Mouse (Mus musculus) hindbrain, embryonic 12.5 days (tissue): ENCODE results near the gene Rpl10. TPM values are rescaled to one million over a fixed set of nuclear protein-coding genes. Genes with fewer than 3 reads are reported as not detected.

Source experiments
- ATAC-seq: fragments of 200-750 bp; cut with Nextera tagmentation; 2 replicates; pipeline ENCODE4 v1.8.0; 2017; ENCODE audit warnings: moderate TSS enrichment; ENCODE audit not compliant: low FRiP score
- H3K27ac ChIP-seq: fragments of 300-500 bp; sonication (generic); 2 replicates; pipeline ENCODE4 v1.5.1; 2016; ENCODE audit warnings: mild to moderate bottlenecking
- H3K27me3 ChIP-seq: fragments of 300-500 bp; sonication (generic); 2 replicates; pipeline ENCODE4 v1.6.1; 2016; ENCODE audit warnings: mild to moderate bottlenecking
- H3K36me3 ChIP-seq: fragments of 300-500 bp; sonication (generic); 2 replicates; pipeline ENCODE4 v1.6.1; 2016; ENCODE audit warnings: mild to moderate bottlenecking
- H3K4me1 ChIP-seq: fragments of 300-500 bp; sonication (generic); 2 replicates; pipeline ENCODE4 v1.6.1; 2016
- H3K4me2 ChIP-seq: fragments of 300-500 bp; sonication (generic); replicated peaks from 2 replicates; pipeline ENCODE4 v1.6.1; 2016; ENCODE audit warnings: mild to moderate bottlenecking
- H3K4me3 ChIP-seq: fragments of 300-500 bp; sonication (generic); 2 replicates; pipeline ENCODE4 v1.5.1; 2016; ENCODE audit warnings: mild to moderate bottlenecking
- H3K9ac ChIP-seq: fragments of 300-500 bp; sonication (generic); 2 replicates; pipeline ENCODE4 v1.6.1; 2016; ENCODE audit warnings: mild to moderate bottlenecking, moderate library complexity
- H3K9me3 ChIP-seq: fragments of 300-500 bp; sonication (generic); replicated peaks from 2 replicates; pipeline ENCODE4 v1.6.1; 2016; ENCODE audit warnings: mild to moderate bottlenecking
- WGBS: fragments of 180-500 bp; shearing (Covaris S2); methylation state at CpG from one replicate; pipeline ENCODE4 v1.1.7; 2016; 5-methylcytosine and 5-hydroxymethylcytosine counted together
- polyA plus RNA-seq: library from polyadenylated mRNA; unstranded; fragments of >200 nt; fragmentation: Nextera tagmentation; extraction: Ambion mirVana; gene quantifications from 2 replicates; pipeline ENCODE4 v1.2.1, GENCODE M21; 2016

The Rpl10 gene
- polyA plus RNA-seq, 1 experiment from 2014 or later: 550 TPM

DNA sequence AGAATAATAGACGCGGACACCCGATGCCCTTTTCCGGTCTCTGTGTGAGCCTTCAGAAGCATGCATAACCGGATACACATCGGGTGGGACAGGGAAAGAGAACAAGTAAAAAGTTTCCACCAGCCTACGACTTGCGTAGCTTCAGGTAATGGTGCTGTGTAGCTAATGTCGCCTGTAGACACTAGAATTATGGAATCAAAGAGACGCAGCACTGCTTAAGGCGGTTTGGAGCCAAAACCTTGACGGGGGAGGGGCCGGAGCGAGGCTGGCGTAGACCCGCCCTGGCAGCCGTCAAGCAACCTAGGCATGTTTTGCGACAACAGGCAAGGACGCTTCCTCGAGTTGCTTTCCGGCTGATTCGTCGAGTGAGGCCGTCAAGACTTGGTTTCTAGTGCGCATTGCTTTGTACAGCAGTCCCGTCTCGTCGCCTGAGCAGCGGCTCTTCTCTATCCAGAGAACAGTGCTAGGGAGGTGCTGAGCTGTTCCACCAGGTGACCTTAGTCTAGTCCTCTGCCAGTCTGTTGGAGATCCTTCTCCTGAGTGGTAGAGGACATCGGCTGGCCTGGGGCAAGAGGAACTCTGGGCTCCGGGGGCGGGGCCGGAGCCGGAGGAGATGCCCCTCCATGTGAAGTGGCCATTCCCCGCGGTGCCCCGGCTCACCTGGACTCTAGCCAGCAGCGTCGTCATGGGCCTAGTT, 11.9 kb downstream of the Rpl10 start:
- Histone ChIP-seq H3K27ac (peak overlapping the region; percentile 70), H3K4me1 (peaks cover 12% of the 10 kb centered on the region), H3K4me3 (peak overlapping the region; percentile 57), H3K36me3 (no peaks in the 10 kb centered on the region), H3K9ac (peak overlapping the region; percentile 70), H3K27me3 (no peaks in the 10 kb centered on the region), H3K4me2 (peak overlapping the region; percentile 67), H3K9me3 (no peaks in the 10 kb centered on the region)
- ATAC-seq: peak; percentile 82
- 29% methylated on average over 39 of the region's 39 CpGs for whole genome bisulfite sequencing

GRCm38 (mm10) chrX:74283092-74283437, 12.5 kb downstream of the Rpl10 start:
- peaks cover 12% of the 10 kb centered on the region for H3K4me1 ChIP-seq
- H3K9me3 ChIP-seq: no peaks in the 10 kb centered on the region
- peak overlapping the region; percentile 67 for H3K4me2 ChIP-seq
- H3K9ac ChIP-seq: peak overlapping the region; percentile 70
- H3K27me3 ChIP-seq: no peaks in the 10 kb centered on the region
- peak overlapping the region; percentile 70; the same call in 1 of the 2 replicates for H3K27ac ChIP-seq
- 35% methylated on average over 5 of the region's 5 CpGs for WGBS
- H3K36me3 ChIP-seq: no peaks in the 10 kb centered on the region
- peak overlapping the region; percentile 57 for H3K4me3 ChIP-seq
- peak; percentile 44 for ATAC-seq

- ATAC-seq: no peak
- Histone ChIP-seq H3K4me2 (no peak overlapping the region), H3K36me3 (0 out of 2 replicates have a peak, but pooled peaks cover 4% of the 10 kb centered on the region), H3K9me3 (no peaks in the 10 kb centered on the region), H3K4me3 (no peak overlapping the region), H3K27ac (no peak overlapping the region), H3K27me3 (no peaks in the 10 kb centered on the region), H3K9ac (no peak overlapping the region), H3K4me1 (peaks cover 3% of the 10 kb centered on the region; the same call in 1 of the 2 replicates)
- 76% methylated on average over 4 of the region's 4 CpGs for WGBS
Measured at GRCm38 (mm10) chrX:74293431-74293830, 22.8 kb downstream of the Rpl10 start.

- 18% methylated on average over 37 of the region's 37 CpGs for WGBS
- ATAC-seq: peak; percentile 99
- no peaks in the 10 kb centered on the region for H3K27me3 ChIP-seq
- H3K4me3 ChIP-seq: peak within 1 kb of the TSS; percentile 58
- H3K27ac ChIP-seq: peak within 1 kb of the TSS; percentile 75
- H3K9me3 ChIP-seq: no peaks in the 10 kb centered on the region
- peaks cover 3% of the 10 kb centered on the region; the same call in 1 of the 2 replicates for H3K4me1 ChIP-seq
- peak within 1 kb of the TSS; percentile 63 for H3K4me2 ChIP-seq
- H3K36me3 ChIP-seq: peaks cover 13% of the 10 kb centered on the region; the same call in 1 of the 2 replicates
- H3K9ac ChIP-seq: peak within 1 kb of the TSS; percentile 73
Measured at GRCm38 (mm10) chrX:74296538-74297448, 26.2 kb downstream of the Rpl10 start, which contains the start of gene Atp6ap1. Gene Atp6ap1 (plus strand): TSS chrX:74297097.

GRCm38 (mm10) chrX:74298348-74298747, 27.7 kb downstream of the Rpl10 start:
- no peaks in the 10 kb centered on the region for H3K9me3 ChIP-seq
- peaks cover 3% of the 10 kb centered on the region; the same call in 1 of the 2 replicates for H3K4me1 ChIP-seq
- no peaks in the 10 kb centered on the region for H3K27me3 ChIP-seq
- WGBS: 95% methylated on average over 1 of the region's 1 CpGs
- peaks cover 26% of the 10 kb centered on the region for H3K36me3 ChIP-seq
- no peak overlapping the region for H3K9ac ChIP-seq
- 0 out of 2 replicates have a peak overlapping the region, but pooled peaks have one; percentile 22 for H3K4me2 ChIP-seq
- H3K4me3 ChIP-seq: no peak overlapping the region
- no peak for ATAC-seq
- H3K27ac ChIP-seq: no peak overlapping the region

- no peak overlapping the region for H3K27ac ChIP-seq
- no peak overlapping the region for H3K4me2 ChIP-seq
- H3K9ac ChIP-seq: no peak overlapping the region
- H3K36me3 ChIP-seq: peaks cover 32% of the 10 kb centered on the region
- WGBS: 84% methylated on average over 3 of the region's 3 CpGs
- peaks cover 3% of the 10 kb centered on the region; the same call in 1 of the 2 replicates for H3K4me1 ChIP-seq
- H3K27me3 ChIP-seq: no peaks in the 10 kb centered on the region
- no peak for ATAC-seq
- H3K4me3 ChIP-seq: no peak overlapping the region
- H3K9me3 ChIP-seq: no peaks in the 10 kb centered on the region
Measured at GRCm38 (mm10) chrX:74299721-74300120, 29.1 kb downstream of the Rpl10 start.

DNA sequence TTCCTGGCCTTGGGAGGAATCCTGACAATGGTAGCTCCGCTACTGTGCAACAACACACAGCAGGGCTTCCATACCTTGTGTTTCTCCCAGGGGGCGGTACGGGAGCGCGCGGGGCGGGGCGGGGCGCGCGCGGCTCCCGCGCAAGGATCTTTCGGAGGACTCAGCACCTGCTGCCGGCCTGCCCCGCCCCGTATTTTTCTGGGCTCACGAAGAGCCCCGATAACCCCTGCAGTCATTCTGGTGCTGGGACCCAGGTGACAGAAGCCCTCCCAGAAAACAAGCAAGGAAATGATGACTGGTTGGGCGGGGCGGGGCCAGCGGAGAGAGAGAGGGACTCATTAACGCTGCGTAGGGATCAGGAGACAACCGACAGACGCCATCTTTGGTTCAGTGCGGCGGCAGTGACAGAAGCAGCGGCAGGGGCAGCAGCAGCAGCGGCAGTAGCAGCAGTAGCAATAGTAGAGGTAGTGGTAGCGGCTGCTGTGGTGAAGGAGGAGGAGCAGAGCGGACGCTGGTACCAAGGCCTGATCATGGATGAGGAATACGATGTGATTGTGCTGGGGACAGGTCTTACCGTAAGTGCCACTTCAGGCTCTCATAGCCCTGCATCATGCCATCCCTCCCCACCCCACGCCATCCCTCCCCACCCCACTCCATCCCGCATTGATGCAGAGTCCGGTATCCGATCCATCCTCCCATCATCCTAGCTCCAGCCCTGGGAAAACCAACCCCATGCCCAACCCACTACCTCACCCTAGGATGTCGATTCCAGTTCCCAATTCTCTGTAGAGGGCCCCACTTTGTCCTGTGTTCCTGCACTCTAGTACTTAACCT, 34.5 kb downstream of the Rpl10 start, which contains the start of gene Gdi1:
Gene Gdi1 (plus strand): TSS at position 132 of the 834 bp plus-strand sequence.
- H3K9me3 ChIP-seq: no peaks in the 10 kb centered on the region
- peak within 1 kb of the TSS; percentile 92 for H3K27ac ChIP-seq
- H3K4me3 ChIP-seq: peak within 1 kb of the TSS; percentile 56
- peak within 1 kb of the TSS; percentile 74 for H3K9ac ChIP-seq
- H3K4me1 ChIP-seq: peaks cover 9% of the 10 kb centered on the region
- 15% methylated on average over 41 of the region's 41 CpGs for WGBS
- peak within 1 kb of the TSS; percentile 73 for H3K4me2 ChIP-seq
- ATAC-seq: peak; percentile 80
- H3K36me3 ChIP-seq: peaks cover 60% of the 10 kb centered on the region
- H3K27me3 ChIP-seq: no peaks in the 10 kb centered on the region

- peak; percentile 94 for ATAC-seq
- Histone ChIP-seq H3K27me3 (no peaks in the 10 kb centered on the region), H3K4me1 (peaks cover 4% of the 10 kb centered on the region; the same call in 1 of the 2 replicates), H3K9me3 (0 out of 2 replicates have a peak, but pooled peaks cover 3% of the 10 kb centered on the region), H3K36me3 (peaks cover 32% of the 10 kb centered on the region), H3K27ac (peak within 1 kb of the TSS; percentile 89), H3K4me3 (peak within 1 kb of the TSS; percentile 57), H3K9ac (peak within 1 kb of the TSS; percentile 76), H3K4me2 (peak within 1 kb of the TSS; percentile 68)
- 21% methylated on average over 51 of the region's 59 CpGs for WGBS
Measured at GRCm38 (mm10) chrX:74312540-74313464, 42.2 kb downstream of the Rpl10 start, which contains the start of gene Fam50a. Gene Fam50a (plus strand): TSS chrX:74313033.
